9 mouse cellular contexts compared by ENCODE assay signal in genomic region chr9:62553366-62553940, GRCm38 (mm10). TPM values are rescaled to one million over a fixed set of nuclear protein-coding genes. Genes with fewer than 3 reads are reported as not detected.
DNase-seq lines count a peak whose midpoint lies in the region; ATAC-seq and TF ChIP-seq lines count a peak whose summit lies in the region.
"Had no signal": no experiment of that assay in that cellular context is flagged by ENCODE, and none has a peak within 500 bp of the region (broad histone marks: within the 10 kb centered on the region; RNA-seq: fewer than 3 reads in every experiment).

No protein-coding gene starts in this region.

- H3K9ac ChIP-seq in intestine, postnatal 0 days (ENCODE audit: low read depth, low read length): no peak overlapping the region
- H3K9ac ChIP-seq in intestine, embryonic 15.5 days: no peak overlapping the region
- no peak overlapping the region for H3K9ac ChIP-seq in neural tube, embryonic 11.5 days (ENCODE audit: low read length)

- peak; percentile 76 for DNase-seq in ES-CJ7 (ENCODE audit: low read depth, low spot score)
- peak; percentile 61 for DNase-seq in layer of hippocampus, adult 9-11 months
- peak; percentile 74 for DNase-seq in neural tube, embryonic 11.5 days (ENCODE audit: low spot score)
- peak; percentile 37 for DNase-seq in yolk sac, embryonic 10.5 days (ENCODE audit: low spot score)

- TF ChIP-seq CTCF in intestine, postnatal 0 days (IDR thresholded peaks at IDR 0.05; ENCODE audit: low read depth): peak; percentile 82
- peak; percentile 80 for TF ChIP-seq CTCF in bone marrow macrophage, adult 2 months (IDR thresholded peaks at IDR 0.05; ENCODE audit: low read depth, low read length)
- TF ChIP-seq CTCF in embryonic fibroblast, embryonic 13.5 days (IDR thresholded peaks at IDR 0.05; ENCODE audit: borderline replicate concordance, insufficient read depth, low read length): peak; percentile 46; the same call in 1 of the 2 replicates

- WGBS in intestine, postnatal 0 days: 29% methylated on average over 7 of the region's 7 CpGs
- 35% methylated on average over 7 of the region's 7 CpGs for WGBS in intestine, embryonic 15.5 days
- 34% methylated on average over 7 of the region's 7 CpGs for WGBS in neural tube, embryonic 11.5 days

- H3K9me3 ChIP-seq in intestine, postnatal 0 days (ENCODE audit: control insufficient read depth): no peaks in the 10 kb centered on the region
- H3K9me3 ChIP-seq in intestine, embryonic 15.5 days: no peaks in the 10 kb centered on the region
- no peaks in the 10 kb centered on the region for H3K9me3 ChIP-seq in neural tube, embryonic 11.5 days (ENCODE audit: control insufficient read depth, low read length)

- H3K27ac ChIP-seq in intestine, postnatal 0 days (ENCODE audit: low read depth, low read length): no peak overlapping the region
- H3K27ac ChIP-seq in intestine, embryonic 15.5 days: no peak overlapping the region
- no peak overlapping the region for H3K27ac ChIP-seq in bone marrow macrophage, adult 2 months (ENCODE audit: insufficient read depth, low read depth, low read length)
- no peak overlapping the region for H3K27ac ChIP-seq in embryonic fibroblast, embryonic 13.5 days (ENCODE audit: insufficient read depth, low read length)
- H3K27ac ChIP-seq in neural tube, embryonic 11.5 days (ENCODE audit: low read depth, low read length): no peak overlapping the region
- H3K27ac ChIP-seq: macrophage had no signal

- TF ChIP-seq POLR2A in bone marrow macrophage, adult 2 months (IDR thresholded peaks at IDR 0.05; ENCODE audit: borderline replicate concordance, low read depth, low read length): no peak
- TF ChIP-seq POLR2A in embryonic fibroblast, embryonic 13.5 days (IDR thresholded peaks at IDR 0.05; ENCODE audit: low read depth, low read length): no peak

- H3K4me3 ChIP-seq in intestine, postnatal 0 days (ENCODE audit: low read depth, low read length): no peak overlapping the region
- H3K4me3 ChIP-seq in intestine, embryonic 15.5 days (replicated peaks): no peak overlapping the region
- H3K4me3 ChIP-seq in bone marrow macrophage, adult 2 months (ENCODE audit: insufficient read depth, low read length): no peak overlapping the region
- no peak overlapping the region for H3K4me3 ChIP-seq in embryonic fibroblast, embryonic 13.5 days (ENCODE audit: insufficient read depth, low read length)
- no peak overlapping the region for H3K4me3 ChIP-seq in neural tube, embryonic 11.5 days (ENCODE audit: low read depth, low read length)

- H3K36me3 ChIP-seq in intestine, postnatal 0 days (ENCODE audit: control insufficient read depth, insufficient read depth): no peaks in the 10 kb centered on the region
- no peaks in the 10 kb centered on the region for H3K36me3 ChIP-seq in intestine, embryonic 15.5 days
- H3K36me3 ChIP-seq in neural tube, embryonic 11.5 days (ENCODE audit: control insufficient read depth, insufficient read depth, low read length): no peaks in the 10 kb centered on the region

- no peaks in the 10 kb centered on the region for H3K27me3 ChIP-seq in intestine, postnatal 0 days (replicated peaks; ENCODE audit: control insufficient read depth, insufficient read depth, low read length)
- no peaks in the 10 kb centered on the region for H3K27me3 ChIP-seq in intestine, embryonic 15.5 days (replicated peaks)
- no peaks in the 10 kb centered on the region for H3K27me3 ChIP-seq in neural tube, embryonic 11.5 days (ENCODE audit: control insufficient read depth, insufficient read depth, low read length)

- no peaks in the 10 kb centered on the region for H3K4me1 ChIP-seq in intestine, postnatal 0 days (replicated peaks; ENCODE audit: control insufficient read depth, insufficient read depth, low read length)
- H3K4me1 ChIP-seq in intestine, embryonic 15.5 days (replicated peaks): no peaks in the 10 kb centered on the region
- no peaks in the 10 kb centered on the region for H3K4me1 ChIP-seq in bone marrow macrophage, adult 2 months (ENCODE audit: control insufficient read depth, insufficient read depth, low read length)
- no peaks in the 10 kb centered on the region for H3K4me1 ChIP-seq in embryonic fibroblast, embryonic 13.5 days (ENCODE audit: control insufficient read depth, insufficient read depth, low read length)
- H3K4me1 ChIP-seq in neural tube, embryonic 11.5 days (ENCODE audit: control insufficient read depth, insufficient read depth, low read length): peaks cover 11% of the 10 kb centered on the region

- H3K4me2 ChIP-seq in intestine, postnatal 0 days (replicated peaks; ENCODE audit: low read depth): no peak overlapping the region
- H3K4me2 ChIP-seq in intestine, embryonic 15.5 days (replicated peaks): no peak overlapping the region
- no peak overlapping the region for H3K4me2 ChIP-seq in neural tube, embryonic 11.5 days (ENCODE audit: low read depth)

- ATAC-seq in intestine, postnatal 0 days: no peak
- ATAC-seq in intestine, embryonic 15.5 days: no peak
- ATAC-seq in neural tube, embryonic 11.5 days (ENCODE audit: insufficient read depth, low FRiP score, low TSS enrichment): no peak

RNA-seq across cellular contexts. Expression of gene Coro2b, which starts 16.6 kb away (rescaled TPM):
- polyA plus RNA-seq in intestine, postnatal 0 days (2015; fragmentation: Nextera tagmentation; extraction: Ambion mirVana): 2.8 and 2.9 TPM in 2 replicates
- 7.6 and 8.8 TPM in 2 replicates for polyA plus RNA-seq in intestine, embryonic 15.5 days (2015; fragmentation: Nextera tagmentation; extraction: Ambion mirVana)
- 0.87 and 0.91 TPM in 2 replicates for polyA plus RNA-seq in bone marrow macrophage, adult 2 months (2012; ENCODE audit: insufficient read depth, insufficient read length, missing spikeins)
- polyA plus RNA-seq in embryonic fibroblast, embryonic 13.5 days (2011; ENCODE audit: insufficient read length, low read depth, missing spikeins): 5.3 and 12.1 TPM in 2 replicates
- polyA plus RNA-seq in neural tube, embryonic 11.5 days (2014; fragmentation: Nextera tagmentation; extraction: Ambion mirVana): 23.7 and 24.5 TPM in 2 replicates
